Mouse (Mus musculus): ENCODE data around the gene Robo2.
"Not testable (repeated sequence)": the region's sequence is repeated elsewhere in the genome, so short reads cannot be mapped to it uniquely, and the experiment has no call there.

DNA sequence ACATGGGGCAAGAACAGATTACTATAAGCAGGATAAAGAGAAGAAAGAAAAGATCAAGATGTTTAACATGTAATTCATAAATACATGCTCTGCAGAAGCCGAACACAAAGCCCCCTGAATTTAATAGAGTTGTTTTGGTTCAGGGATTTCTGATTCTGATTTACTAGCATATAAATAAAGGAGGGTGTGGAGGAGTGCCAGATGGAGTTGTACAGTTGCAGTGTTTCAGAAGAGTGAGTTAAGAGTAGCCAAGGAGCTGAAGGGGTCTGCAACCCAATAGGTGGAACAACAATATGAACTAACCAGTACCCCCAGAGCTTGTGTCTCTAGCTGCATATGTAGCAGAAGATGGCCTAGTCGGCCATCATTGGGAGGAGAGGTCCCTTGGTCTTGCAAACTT is 370.8 kb downstream of the Robo2 start:
- not testable (repeated sequence) for TF ChIP-seq CTCF (conservative IDR thresholded peaks at IDR 0.05; ENCODE audit: low read length); NANOG (IDR thresholded peaks at IDR 0.05; ENCODE audit: borderline replicate concordance, low read length); POU5F1 (IDR thresholded peaks at IDR 0.05; ENCODE audit: borderline replicate concordance, low read length)

Measured in E14TG2a.4 (cell line).